Mouse (Mus musculus): Measurements from ENCODE around the gene Lrrc74b. TPM values are rescaled to one million over a fixed set of nuclear protein-coding genes. Genes with fewer than 3 reads are reported as not detected.

Lrrc74b gene
- not detected for polyA plus RNA-seq (2017; shearing (Covaris generic))

GRCm38 (mm10) chr16:17561128-17561750, at the start of gene Lrrc74b:
Gene Lrrc74b (minus strand): TSS chr16:17561247.

GRCm38 (mm10) chr16:17583064-17583463, 22.0 kb upstream of the Lrrc74b start, which contains the start of gene Slc7a4:
Gene Slc7a4 (minus strand): TSS chr16:17583214.

GRCm38 (mm10) chr16:17561751-17562208, 733 bp upstream of the Lrrc74b start, which contains the start of gene P2rx6:
Gene P2rx6 (plus strand): TSS chr16:17561885.

GRCm38 (mm10) chr16:17530640-17531288, 30.3 kb downstream of the Lrrc74b start, which contains the start of gene Thap7:
Gene Thap7 (minus strand): TSS chr16:17531136.

GRCm38 (mm10) chr16:17508546-17509239, 52.4 kb downstream of the Lrrc74b start, which contains the start of gene Lztr1:
Gene Lztr1 (plus strand): TSS chr16:17508688.

Other genes with a start within 250 kb of the Lrrc74b start
- 0.43 TPM for gene Serpind1, start 229.9 kb downstream of the Lrrc74b start, polyA plus RNA-seq (2017; shearing (Covaris generic))
- gene Snap29, start 155.3 kb downstream of the Lrrc74b start, polyA plus RNA-seq (2017; shearing (Covaris generic)): 21.0 TPM
- 39.0 TPM for gene Pi4ka, start 154.9 kb downstream of the Lrrc74b start, polyA plus RNA-seq (2017; shearing (Covaris generic))
- gene Crkl, start 109.3 kb downstream of the Lrrc74b start, polyA plus RNA-seq (2017; shearing (Covaris generic)): 90.5 TPM
- not detected for gene Aifm3, start 71.6 kb downstream of the Lrrc74b start, polyA plus RNA-seq (2017; shearing (Covaris generic))
- 80.6 TPM for gene Lztr1, start 52.6 kb downstream of the Lrrc74b start, polyA plus RNA-seq (2017; shearing (Covaris generic))
- gene Thap7, start 30.1 kb downstream of the Lrrc74b start, polyA plus RNA-seq (2017; shearing (Covaris generic)): 83.2 TPM
- gene P2rx6, start 638 bp upstream of the Lrrc74b start, polyA plus RNA-seq (2017; shearing (Covaris generic)): not detected
- gene Slc7a4, start 22.0 kb upstream of the Lrrc74b start, polyA plus RNA-seq (2017; shearing (Covaris generic)): 4.0 TPM
- gene Smpd4, start 58.1 kb upstream of the Lrrc74b start, polyA plus RNA-seq (2017; shearing (Covaris generic)): 31.1 TPM
- 0.54 TPM for gene Ccdc74a, start 85.2 kb upstream of the Lrrc74b start, polyA plus RNA-seq (2017; shearing (Covaris generic))
- 201 TPM for gene Med15, start 171.6 kb upstream of the Lrrc74b start, polyA plus RNA-seq (2017; shearing (Covaris generic))
- 18.3 TPM for gene Klhl22, start 198.4 kb upstream of the Lrrc74b start, polyA plus RNA-seq (2017; shearing (Covaris generic))
- gene Scarf2, start 236.0 kb upstream of the Lrrc74b start, polyA plus RNA-seq (2017; shearing (Covaris generic)): not detected

Data from inflammation-experienced regulatory T-cells, adult 16 weeks (primary cell).